In the genomic region with DNA sequence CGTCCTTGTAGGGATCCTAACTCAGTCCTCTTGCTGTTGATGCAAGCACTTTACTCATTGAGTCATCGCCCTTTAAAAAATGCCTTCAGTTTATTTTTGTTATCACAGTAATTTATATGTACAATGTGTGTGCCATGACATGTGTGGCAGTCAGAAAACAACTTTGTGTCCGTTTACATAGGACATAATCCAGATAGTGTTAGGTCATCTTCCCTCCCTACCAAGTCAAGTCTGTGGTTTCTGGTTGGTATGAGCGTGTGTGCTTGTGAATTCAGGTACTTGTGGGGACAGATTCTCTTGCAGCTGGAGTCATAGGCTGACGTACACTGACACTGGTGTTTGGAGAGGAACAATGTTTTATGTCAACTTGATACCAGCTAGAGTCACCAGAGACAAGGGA, we compare ENCODE assay signal across 26 mouse cellular contexts.
"Had no signal": no experiment of that assay in that cellular context is flagged by ENCODE, and none has a peak within 500 bp of the region (broad histone marks: within the 10 kb centered on the region; RNA-seq: fewer than 3 reads in every experiment).

No protein-coding gene starts in this region.

- ATAC-seq: hindbrain, embryonic 16.5 days; inflammation-experienced regulatory T-cells, adult 6 months; intestine, embryonic 16.5 days had no signal

- H3K27ac ChIP-seq: gastrocnemius, adult 2 months; heart, adult 2 months; heart, embryonic 13.5 days; heart, embryonic 15.5 days; hindbrain, embryonic 10.5 days; hindbrain, embryonic 12.5 days; hindbrain, embryonic 14.5 days; layer of hippocampus, adult 2 months; limb, embryonic 13.5 days; limb, embryonic 15.5 days; liver, embryonic 13.5 days; liver, embryonic 15.5 days had no signal

- H3K9ac ChIP-seq: heart, embryonic 13.5 days; heart, embryonic 15.5 days; hindbrain, embryonic 12.5 days; hindbrain, embryonic 14.5 days; limb, embryonic 13.5 days; limb, embryonic 15.5 days; liver, embryonic 13.5 days; liver, embryonic 15.5 days had no signal

- H3K4me1 ChIP-seq: liver, embryonic 15.5 days had no signal

- H3K36me3 ChIP-seq: heart, embryonic 15.5 days; hindbrain, embryonic 12.5 days; limb, embryonic 13.5 days; limb, embryonic 15.5 days; liver, embryonic 13.5 days; liver, embryonic 15.5 days had no signal

- DNase-seq: gastrocnemius, adult 2 months; gastrocnemius, postnatal 10 days; gastrocnemius, postnatal 25 days; heart, adult 2 months; heart, postnatal 14 days; heart, postnatal 4 days; kidney, adult 18-20 months; kidney, adult 8-10 months; kidney, postnatal 10 days; kidney, postnatal 25 days; kidney, postnatal 4 days; left cerebral cortex, postnatal 4 days; liver, embryonic 13.5 days had no signal

- H3K4me3 ChIP-seq: gastrocnemius, adult 2 months; heart, adult 2 months; heart, embryonic 13.5 days; heart, embryonic 15.5 days; hindbrain, embryonic 10.5 days; hindbrain, embryonic 12.5 days; layer of hippocampus, adult 2 months; limb, embryonic 13.5 days; limb, embryonic 15.5 days; liver, embryonic 13.5 days; liver, embryonic 15.5 days had no signal

- H3K4me2 ChIP-seq: heart, embryonic 11.5 days; heart, embryonic 13.5 days; heart, embryonic 15.5 days; hindbrain, embryonic 12.5 days; hindbrain, embryonic 14.5 days; limb, embryonic 13.5 days; limb, embryonic 15.5 days; liver, embryonic 13.5 days; liver, embryonic 15.5 days had no signal

- H3K27me3 ChIP-seq: heart, embryonic 13.5 days; heart, embryonic 15.5 days; hindbrain, embryonic 12.5 days; limb, embryonic 13.5 days; limb, embryonic 15.5 days; liver, embryonic 13.5 days; liver, embryonic 15.5 days had no signal

- H3K9me3 ChIP-seq: heart, embryonic 13.5 days; heart, embryonic 15.5 days; hindbrain, embryonic 10.5 days; hindbrain, embryonic 12.5 days; limb, embryonic 13.5 days; limb, embryonic 15.5 days; liver, embryonic 13.5 days; liver, embryonic 15.5 days had no signal
